Mouse (Mus musculus): Measurements from ENCODE around the gene Myh9.

DNA sequence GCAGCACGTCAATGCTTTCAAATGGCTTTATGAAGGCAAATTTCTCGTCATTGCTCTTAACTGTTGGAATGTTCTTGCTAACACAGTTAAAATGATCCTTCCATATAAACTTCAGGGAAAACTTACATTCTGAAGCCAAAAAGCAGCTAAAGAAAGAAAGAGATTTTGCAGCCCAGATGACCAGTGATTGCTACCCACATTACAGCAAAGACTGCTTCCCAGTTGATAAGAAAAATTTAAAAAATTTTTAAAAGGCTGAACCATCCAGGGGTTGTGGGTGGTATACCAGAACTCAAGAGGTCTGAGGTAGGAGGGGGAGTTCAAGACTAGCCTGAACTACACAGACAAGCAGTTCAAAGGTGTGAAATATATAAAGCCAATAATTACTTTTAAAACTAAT is 1.1 kb upstream of the Myh9 start:
- TF ChIP-seq POLR2A (IDR thresholded peaks at IDR 0.05; ENCODE audit: low read depth, low read length) (no peak), CTCF (conservative IDR thresholded peaks at IDR 0.05; ENCODE audit: insufficient read depth, insufficient read length, low read depth, low read length) (no peak)
